Mouse (Mus musculus): ENCODE measurements around the gene Gtpbp8. TPM values are rescaled to one million over a fixed set of nuclear protein-coding genes. Genes with fewer than 3 reads are reported as not detected.

Gtpbp8 gene
- 18.7 and 20.3 TPM in 2 replicates for polyA plus RNA-seq (2015; fragmentation: Nextera tagmentation; extraction: Ambion mirVana)

DNA sequence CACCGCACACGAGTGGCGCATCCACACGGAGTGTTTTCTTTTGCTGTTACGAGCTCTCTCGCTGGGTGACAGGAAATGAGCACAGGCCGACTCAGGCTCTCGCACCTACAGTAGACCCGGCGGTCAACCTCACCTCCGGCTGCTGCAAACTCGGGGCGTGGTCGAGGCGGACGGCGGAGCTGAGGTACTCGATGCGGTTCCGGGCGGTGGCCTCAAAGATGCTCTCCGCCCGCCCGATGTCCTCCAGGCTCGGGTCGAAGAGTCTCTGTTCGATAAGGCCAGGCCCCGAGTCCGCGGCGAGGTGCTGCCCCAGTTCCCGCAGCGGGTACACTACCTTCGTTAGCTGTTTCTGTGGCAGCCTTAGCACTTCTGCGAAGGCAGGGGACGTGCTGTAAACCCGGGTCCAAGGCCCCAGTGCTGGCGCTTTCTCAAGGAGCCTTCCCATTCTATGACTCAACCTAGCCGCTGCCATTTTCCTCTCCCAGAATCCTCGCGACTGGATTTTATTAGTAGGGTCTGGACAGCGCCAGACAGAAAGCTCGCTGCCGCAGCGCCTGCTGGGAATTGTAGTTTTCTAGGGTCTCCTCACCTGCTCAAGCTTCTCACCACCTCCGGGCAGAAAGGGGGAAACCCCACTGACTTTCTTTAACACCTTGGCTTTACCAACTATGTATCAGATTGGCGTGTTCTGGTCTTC is at the start of gene Gtpbp8:
Gene Gtpbp8 (minus strand): TSS at position 498 of the 697 bp plus-strand sequence.

DNA sequence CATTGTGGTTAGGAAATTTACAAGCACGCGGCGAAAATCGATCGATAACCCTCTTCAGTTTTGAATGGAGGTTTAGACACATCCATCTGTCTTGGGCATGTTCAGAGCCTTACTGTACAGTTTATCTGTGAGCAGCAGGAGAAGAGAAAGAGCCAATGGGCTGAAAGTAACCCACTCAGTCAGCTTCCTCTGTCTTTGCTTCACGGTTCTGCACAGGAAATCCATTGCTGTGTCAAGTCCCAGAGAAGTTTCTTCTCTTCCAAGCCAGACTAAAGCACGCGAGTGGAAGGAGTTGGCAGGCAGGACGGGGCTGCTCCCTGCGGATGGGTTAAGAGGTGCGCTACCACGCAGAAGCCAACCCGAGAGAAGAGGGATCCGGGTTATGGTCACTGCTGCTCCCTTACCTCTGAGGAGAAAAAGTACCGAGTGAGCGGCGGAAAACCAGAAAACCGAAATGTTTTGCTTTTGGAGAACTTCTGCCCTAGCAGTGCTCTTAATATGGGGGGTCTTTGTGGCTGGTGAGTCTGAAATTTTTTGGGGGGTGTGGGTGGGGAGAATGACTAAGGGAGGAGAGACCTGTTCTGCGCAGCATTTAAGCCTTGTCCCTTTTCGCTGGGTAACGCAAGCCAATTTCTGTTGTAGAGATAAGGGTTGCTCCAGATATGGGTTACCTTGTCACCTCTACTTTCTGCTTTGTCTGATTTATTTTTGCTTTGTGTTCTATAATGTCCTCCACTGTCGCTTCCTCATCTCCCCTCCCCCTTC is 19.6 kb upstream of the Gtpbp8 start, which contains the start of gene Cd200r1:
Gene Cd200r1 (plus strand): TSS at position 182 of the 765 bp plus-strand sequence.

DNA sequence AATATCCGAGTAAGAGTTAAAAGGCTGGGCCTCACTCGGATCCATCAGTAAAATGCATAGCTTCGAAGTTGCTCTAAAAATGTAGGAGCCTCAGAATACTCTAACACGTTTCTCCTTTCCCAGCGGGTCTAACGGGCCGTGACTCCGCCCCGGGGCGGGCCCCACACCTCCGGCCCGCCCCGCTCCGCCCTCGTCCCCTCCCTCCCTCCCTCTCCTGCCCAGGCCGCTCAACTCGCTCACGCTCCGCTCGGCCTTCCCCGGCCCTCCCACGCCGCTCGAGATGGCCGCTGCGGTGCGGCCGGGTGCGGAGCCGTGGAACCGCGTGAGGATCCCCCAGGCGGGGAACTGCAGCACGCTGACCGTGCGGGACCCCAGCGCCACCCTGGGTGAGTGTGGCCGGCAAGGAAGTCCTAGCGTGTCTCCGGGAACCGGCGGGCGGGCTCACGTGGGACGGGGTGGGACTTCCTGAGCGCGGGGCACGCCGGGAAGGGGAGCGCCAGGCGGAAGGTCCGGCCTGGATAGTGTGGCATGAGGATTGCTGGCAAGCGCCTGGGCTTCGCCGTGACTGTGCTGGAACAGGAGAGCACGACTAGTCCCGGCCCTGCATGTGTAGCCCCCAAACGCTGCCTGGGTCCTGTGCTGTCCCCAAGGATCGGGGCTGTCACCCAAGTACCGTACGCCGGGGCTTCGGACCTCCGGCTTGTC is 21.9 kb downstream of the Gtpbp8 start, which contains the start of gene Nepro:
Gene Nepro (plus strand): TSS at position 219 of the 705 bp plus-strand sequence.

Other genes starting within 250 kb of the Gtpbp8 start
- gene Boc, start 187.5 kb downstream of the Gtpbp8 start, polyA plus RNA-seq (2015; fragmentation: Nextera tagmentation; extraction: Ambion mirVana): 3.1 and 4.5 TPM in 2 replicates
- 3.7 and 3.8 TPM in 2 replicates for gene Nepro, start 22.1 kb downstream of the Gtpbp8 start, polyA plus RNA-seq (2015; fragmentation: Nextera tagmentation; extraction: Ambion mirVana)
- 4.3 and 7.3 TPM in 2 replicates for gene Cd200r1, start 19.4 kb upstream of the Gtpbp8 start, polyA plus RNA-seq (2015; fragmentation: Nextera tagmentation; extraction: Ambion mirVana)
- gene Cd200r4, start 65.4 kb upstream of the Gtpbp8 start, polyA plus RNA-seq (2015; fragmentation: Nextera tagmentation; extraction: Ambion mirVana): 1.8 and 2.4 TPM in 2 replicates
- gene Cd200r2, start 120.7 kb upstream of the Gtpbp8 start, polyA plus RNA-seq (2015; fragmentation: Nextera tagmentation; extraction: Ambion mirVana): not detected in 2 replicates
- gene Cd200r3, start 197.3 kb upstream of the Gtpbp8 start, polyA plus RNA-seq (2015; fragmentation: Nextera tagmentation; extraction: Ambion mirVana): 6.6 and 13.8 TPM in 2 replicates